Mouse (Mus musculus): ENCODE measurements around the gene Tbx15. TPM values are rescaled to one million over a fixed set of nuclear protein-coding genes. Genes with fewer than 3 reads are reported as not detected.

The Tbx15 gene
- polyA plus RNA-seq, 1 experiment from 2014 or later, result 3.8 TPM

GRCm38 (mm10) chr3:99338756-99339155, 98.6 kb downstream of the Tbx15 start:
- WGBS, result 52% methylated on average over 1 of the region's 1 CpGs
- Histone ChIP-seq H3K27me3 (ENCODE audit: control insufficient read depth, insufficient read depth, low read length) (no peaks in the 10 kb centered on the region), H3K4me1 (replicated peaks; ENCODE audit: control insufficient read depth, insufficient read depth, low read length) (no peaks in the 10 kb centered on the region), H3K4me2 (ENCODE audit: low read depth, low read length, severe bottlenecking) (no peak overlapping the region), H3K9ac (ENCODE audit: low read length) (no peak overlapping the region), H3K27ac (ENCODE audit: low read depth, low read length) (no peak overlapping the region), H3K9me3 (ENCODE audit: control insufficient read depth, low read length) (no peaks in the 10 kb centered on the region), H3K4me3 (ENCODE audit: low read depth, low read length) (no peak overlapping the region), H3K36me3 (ENCODE audit: control insufficient read depth, insufficient read depth, low read length) (no peaks in the 10 kb centered on the region)
- no peak for ATAC-seq (replicated peaks; ENCODE audit: low FRiP score)
- no peak for DNase-seq (ENCODE audit: low spot score)

GRCm38 (mm10) chr3:99340021-99340420, 99.8 kb downstream of the Tbx15 start:
- Histone ChIP-seq H3K36me3 (ENCODE audit: control insufficient read depth, insufficient read depth, low read length) (no peaks in the 10 kb centered on the region), H3K9ac (ENCODE audit: low read length) (no peak overlapping the region), H3K27me3 (ENCODE audit: control insufficient read depth, insufficient read depth, low read length) (no peaks in the 10 kb centered on the region), H3K9me3 (ENCODE audit: control insufficient read depth, low read length) (no peaks in the 10 kb centered on the region), H3K4me3 (ENCODE audit: low read depth, low read length) (no peak overlapping the region), H3K4me1 (replicated peaks; ENCODE audit: control insufficient read depth, insufficient read depth, low read length) (no peaks in the 10 kb centered on the region), H3K4me2 (ENCODE audit: low read depth, low read length, severe bottlenecking) (no peak overlapping the region), H3K27ac (ENCODE audit: low read depth, low read length) (no peak overlapping the region)
- 85% methylated on average over 3 of the region's 3 CpGs for WGBS
- ATAC-seq (replicated peaks; ENCODE audit: low FRiP score) (no peak), DNase-seq (ENCODE audit: low spot score) (no peak)

- H3K9ac ChIP-seq (ENCODE audit: low read length), result no peak overlapping the region
- no peaks in the 10 kb centered on the region for H3K36me3 ChIP-seq (ENCODE audit: control insufficient read depth, insufficient read depth, low read length)
- H3K4me2 ChIP-seq (ENCODE audit: low read depth, low read length, severe bottlenecking), result no peak overlapping the region
- WGBS, result 86% methylated on average over 2 of the region's 2 CpGs
- ATAC-seq (replicated peaks; ENCODE audit: low FRiP score) (no peak), DNase-seq (ENCODE audit: low spot score) (no peak)
- no peaks in the 10 kb centered on the region for H3K27me3 ChIP-seq (ENCODE audit: control insufficient read depth, insufficient read depth, low read length)
- H3K4me1 ChIP-seq (replicated peaks; ENCODE audit: control insufficient read depth, insufficient read depth, low read length), result no peaks in the 10 kb centered on the region
- no peak overlapping the region for H3K4me3 ChIP-seq (ENCODE audit: low read depth, low read length)
- H3K27ac ChIP-seq (ENCODE audit: low read depth, low read length), result no peak overlapping the region
- H3K9me3 ChIP-seq (ENCODE audit: control insufficient read depth, low read length), result no peaks in the 10 kb centered on the region
Observed at GRCm38 (mm10) chr3:99379616-99380250, 139.6 kb downstream of the Tbx15 start.

GRCm38 (mm10) chr3:99387127-99387526, 146.9 kb downstream of the Tbx15 start:
- Histone ChIP-seq H3K4me3 (ENCODE audit: low read depth, low read length) (no peak overlapping the region), H3K27me3 (ENCODE audit: control insufficient read depth, insufficient read depth, low read length) (no peaks in the 10 kb centered on the region), H3K4me1 (replicated peaks; ENCODE audit: control insufficient read depth, insufficient read depth, low read length) (no peaks in the 10 kb centered on the region), H3K36me3 (ENCODE audit: control insufficient read depth, insufficient read depth, low read length) (no peaks in the 10 kb centered on the region), H3K9ac (ENCODE audit: low read length) (no peak overlapping the region), H3K4me2 (ENCODE audit: low read depth, low read length, severe bottlenecking) (no peak overlapping the region), H3K9me3 (ENCODE audit: control insufficient read depth, low read length) (no peaks in the 10 kb centered on the region), H3K27ac (ENCODE audit: low read depth, low read length) (no peak overlapping the region)
- ATAC-seq (replicated peaks; ENCODE audit: low FRiP score) (no peak), DNase-seq (ENCODE audit: low spot score) (no peak)
- 68% methylated on average over 3 of the region's 4 CpGs for WGBS

Small RNAs within 50 kb of the gene (microRNA-seq; reads per million reads assigned to microRNA genes)
- not detected for gene Mir6481 (ENCODE audit: insufficient number of aligned reads)

Other genes with a start within 250 kb of the Tbx15 start
- gene Wars2, start 99.3 kb upstream of the Tbx15 start, polyA plus RNA-seq (2014; fragmentation: Nextera tagmentation; extraction: Ambion mirVana), result 5.9 and 7.5 TPM in 2 replicates

Measured in forebrain, embryonic 11.5 days (tissue).